Mouse (Mus musculus) forebrain, embryonic 15.5 days (tissue): ENCODE results near the gene Nceh1. TPM values are rescaled to one million over a fixed set of nuclear protein-coding genes. Genes with fewer than 3 reads are reported as not detected.

ENCODE experiments used
- ATAC-seq: fragments of 200-750 bp; cut with Nextera tagmentation; replicated peaks from 2 replicates; pipeline ENCODE4 v1.8.0; 2017; ENCODE audit warnings: mild to moderate bottlenecking, moderate TSS enrichment, moderate library complexity
- H3K27ac ChIP-seq: fragments of 300-500 bp; sonication (generic); replicated peaks from 2 replicates; pipeline ENCODE4 v1.5.1; 2015; ENCODE audit warnings: mild to moderate bottlenecking, inconsistent platforms
- H3K27me3 ChIP-seq: fragments of 300-500 bp; sonication (generic); 2 replicates; pipeline ENCODE4 v1.6.1; 2015; ENCODE audit warnings: inconsistent platforms
- H3K36me3 ChIP-seq: fragments of 300-500 bp; sonication (generic); 2 replicates; pipeline ENCODE4 v1.6.1; 2015; ENCODE audit warnings: mild to moderate bottlenecking, inconsistent platforms
- H3K4me1 ChIP-seq: fragments of 300-500 bp; sonication (generic); 2 replicates; pipeline ENCODE4 v1.6.1; 2015; ENCODE audit warnings: inconsistent platforms
- H3K4me2 ChIP-seq: fragments of 300-500 bp; sonication (generic); replicated peaks from 2 replicates; pipeline ENCODE4 v1.6.1; 2015; ENCODE audit warnings: mild to moderate bottlenecking, inconsistent platforms
- H3K4me3 ChIP-seq: fragments of 300-500 bp; sonication (generic); 2 replicates; pipeline ENCODE4 v1.5.1; 2015; ENCODE audit warnings: mild to moderate bottlenecking, inconsistent platforms
- H3K9ac ChIP-seq: fragments of 300-500 bp; sonication (generic); replicated peaks from 2 replicates; pipeline ENCODE4 v1.6.1; 2015; ENCODE audit warnings: mild to moderate bottlenecking, inconsistent platforms
- H3K9me3 ChIP-seq: fragments of 300-500 bp; sonication (generic); 2 replicates; pipeline ENCODE4 v1.6.1; 2016; ENCODE audit warnings: inconsistent platforms
- WGBS: fragments of 180-500 bp; shearing (Covaris S2); methylation state at CpG from one replicate; pipeline ENCODE4 v1.1.7; 2015; ENCODE audit warnings: mixed read lengths; 5-methylcytosine and 5-hydroxymethylcytosine counted together
- polyA plus RNA-seq: library from polyadenylated mRNA; unstranded; fragments of >200 nt; fragmentation: Nextera tagmentation; extraction: Ambion mirVana; gene quantifications from 2 replicates; pipeline ENCODE4 v1.2.1, GENCODE M21; 2015

Gene Nceh1
- polyA plus RNA-seq, 1 experiment from 2014 or later, result 7.2 TPM

DNA sequence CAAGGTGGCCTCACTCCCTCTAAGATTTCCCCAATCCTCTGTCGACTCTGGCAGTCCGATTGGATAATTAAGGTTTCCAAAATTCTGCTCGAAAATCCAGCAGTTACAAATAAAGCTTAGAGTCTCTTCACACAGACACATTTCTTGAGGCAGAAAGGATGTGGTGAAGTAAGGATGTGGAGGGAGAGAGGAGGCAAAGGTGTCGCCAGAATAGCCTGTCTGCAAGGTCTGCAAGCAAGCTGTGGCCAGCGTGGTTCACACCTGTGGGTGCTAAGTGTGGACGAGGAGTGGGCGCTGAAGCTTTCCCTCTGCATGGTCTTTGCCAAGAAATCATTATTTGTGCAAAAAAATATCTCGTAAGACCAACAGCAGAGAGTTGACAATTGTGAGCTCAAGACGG, 139.8 kb downstream of the Nceh1 start:
- WGBS, result 88% methylated on average over 9 of the region's 9 CpGs
- no peak overlapping the region for H3K27ac ChIP-seq
- H3K4me1 ChIP-seq, result no peaks in the 10 kb centered on the region
- no peak for ATAC-seq
- H3K27me3 ChIP-seq, result no peaks in the 10 kb centered on the region
- no peak overlapping the region for H3K4me2 ChIP-seq
- no peak overlapping the region for H3K9ac ChIP-seq
- no peak overlapping the region for H3K4me3 ChIP-seq
- H3K9me3 ChIP-seq, result no peaks in the 10 kb centered on the region
- H3K36me3 ChIP-seq, result no peaks in the 10 kb centered on the region

DNA sequence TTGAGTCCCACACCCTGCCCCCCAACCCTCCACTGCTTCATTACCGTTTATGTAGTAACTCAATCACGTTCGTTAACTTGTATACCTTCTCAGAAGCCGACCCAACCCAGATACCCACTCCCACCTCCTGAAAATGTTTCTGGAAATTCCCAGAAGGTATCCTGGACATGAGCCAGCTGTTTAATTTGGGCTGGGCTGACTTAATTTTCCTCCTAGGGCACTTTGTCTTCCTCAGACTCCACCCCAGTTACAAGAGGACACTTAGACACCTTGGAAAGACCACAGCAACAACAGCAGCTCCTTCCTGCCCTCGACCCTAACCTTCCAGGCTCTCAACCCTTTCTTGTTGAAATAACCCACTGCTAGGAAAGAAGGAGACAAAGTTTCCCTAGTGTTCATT, 140.8 kb downstream of the Nceh1 start:
- H3K36me3 ChIP-seq, result no peaks in the 10 kb centered on the region
- 49% methylated on average over 5 of the region's 5 CpGs for WGBS
- no peaks in the 10 kb centered on the region for H3K4me1 ChIP-seq
- H3K4me3 ChIP-seq, result no peak overlapping the region
- no peak overlapping the region for H3K9ac ChIP-seq
- no peaks in the 10 kb centered on the region for H3K27me3 ChIP-seq
- H3K27ac ChIP-seq, result no peak overlapping the region
- ATAC-seq, result no peak
- no peaks in the 10 kb centered on the region for H3K9me3 ChIP-seq
- H3K4me2 ChIP-seq, result no peak overlapping the region

DNA sequence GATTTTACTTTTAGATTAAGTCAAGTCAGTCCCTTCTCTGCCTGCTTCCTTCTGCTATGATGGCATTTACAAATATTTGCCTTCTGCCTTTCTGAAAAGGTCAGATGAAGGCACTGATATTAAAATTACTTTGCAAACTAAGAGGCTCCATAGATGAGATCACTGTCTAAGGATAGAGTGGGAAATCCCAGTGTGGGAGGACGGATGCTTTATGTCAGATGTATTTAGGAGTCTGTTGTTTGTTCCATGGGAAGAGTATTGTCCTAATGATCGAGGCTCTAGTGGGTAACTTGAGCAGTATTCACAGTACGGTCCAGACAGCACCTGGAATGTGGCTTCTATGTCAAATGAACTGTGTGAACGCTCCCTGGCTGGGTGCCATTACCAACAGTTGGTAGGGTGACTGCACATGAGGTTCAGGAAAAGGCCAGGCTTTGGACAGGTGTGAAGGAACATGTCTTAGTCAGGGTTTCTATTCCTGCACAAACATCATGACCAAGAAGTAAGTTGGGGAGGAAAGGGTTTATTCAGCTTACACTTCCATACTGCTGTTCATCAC, 143.9 kb downstream of the Nceh1 start:
- H3K9ac ChIP-seq, result no peak overlapping the region
- H3K27me3 ChIP-seq, result no peaks in the 10 kb centered on the region
- H3K36me3 ChIP-seq, result no peaks in the 10 kb centered on the region
- no peaks in the 10 kb centered on the region for H3K9me3 ChIP-seq
- ATAC-seq, result no peak
- 69% methylated on average over 4 of the region's 4 CpGs for WGBS
- no peaks in the 10 kb centered on the region for H3K4me1 ChIP-seq
- no peak overlapping the region for H3K4me2 ChIP-seq
- no peak overlapping the region for H3K27ac ChIP-seq
- H3K4me3 ChIP-seq, result no peak overlapping the region

DNA sequence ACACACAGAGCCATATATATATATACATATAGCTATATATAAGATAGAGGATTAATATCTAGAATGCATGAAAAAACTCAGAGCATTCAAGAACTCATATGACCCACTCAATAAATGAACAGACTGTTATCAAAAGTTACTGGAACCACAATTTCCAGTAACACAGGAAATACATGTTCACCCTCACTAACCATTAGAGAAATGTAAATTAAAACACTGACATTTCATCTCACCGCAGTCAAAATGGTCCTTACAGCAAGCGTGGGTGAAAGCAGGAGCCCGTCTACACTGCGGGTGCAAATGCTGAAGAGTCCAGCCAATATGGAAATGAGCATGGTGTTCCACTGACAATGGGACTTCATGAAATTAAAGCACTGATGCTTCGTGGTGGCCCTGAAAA, 147.9 kb downstream of the Nceh1 start:
- H3K27ac ChIP-seq, result no peak overlapping the region
- no peak for ATAC-seq
- no peaks in the 10 kb centered on the region for H3K27me3 ChIP-seq
- H3K4me2 ChIP-seq, result no peak overlapping the region
- no peaks in the 10 kb centered on the region for H3K9me3 ChIP-seq
- WGBS, result 86% methylated on average over 5 of the region's 5 CpGs
- H3K36me3 ChIP-seq, result no peaks in the 10 kb centered on the region
- H3K4me3 ChIP-seq, result no peak overlapping the region
- H3K4me1 ChIP-seq, result no peaks in the 10 kb centered on the region
- no peak overlapping the region for H3K9ac ChIP-seq

Other genes with a start within 250 kb of the Nceh1 start
- 34.2 and 34.7 TPM in 2 replicates for gene Ect2, start 29.1 kb upstream of the Nceh1 start, polyA plus RNA-seq
- gene Tnfsf10, start 134.1 kb downstream of the Nceh1 start, polyA plus RNA-seq, result 0.10 and 0.17 TPM in 2 replicates
- 0.05 TPM in 1 of 2 replicates, not detected in the other for gene Ghsr, start 188.4 kb downstream of the Nceh1 start, polyA plus RNA-seq